Mouse (Mus musculus) spleen, adult 2 months (tissue): ENCODE results near the gene Ppp2r5b. TPM values are rescaled to one million over a fixed set of nuclear protein-coding genes. Genes with fewer than 3 reads are reported as not detected.

Experiments
- DNase-seq, 2 experiments: peaks; one replicate each; pipeline versions ENCODE4 v3.0.0 to v3.0.0-alpha.2; 2012 to 2021; ENCODE audit warnings: low spot score in 2 of 2, low read depth in 1 of 2
- H3K27ac ChIP-seq: fragments of 200-500 bp; 2 replicates; pipeline ENCODE4 v1.5.1; 2012; ENCODE audit warnings: low read length, inconsistent platforms; ENCODE audit not compliant: insufficient read depth
- H3K27me3 ChIP-seq: fragments of 200-500 bp; 2 replicates; pipeline ENCODE4 v1.6.1; 2012; ENCODE audit warnings: mild to moderate bottlenecking, moderate library complexity, low read length, inconsistent platforms; ENCODE audit not compliant: control insufficient read depth, insufficient read depth
- H3K36me3 ChIP-seq: fragments of 200-500 bp; 2 replicates; pipeline ENCODE4 v1.6.1; 2012; ENCODE audit warnings: mild to moderate bottlenecking, low read length, inconsistent platforms; ENCODE audit not compliant: control insufficient read depth, insufficient read depth
- H3K4me1 ChIP-seq: fragments of 200-500 bp; 2 replicates; pipeline ENCODE4 v1.6.1; 2011; ENCODE audit warnings: inconsistent platforms; ENCODE audit not compliant: control insufficient read depth, insufficient read depth, insufficient read length
- H3K4me3 ChIP-seq: fragments of 200-500 bp; 2 replicates; pipeline ENCODE4 v1.5.1; 2011; ENCODE audit warnings: mild to moderate bottlenecking, inconsistent platforms; ENCODE audit not compliant: insufficient read depth, insufficient read length; ENCODE audit errors: extremely low read depth
- CTCF ChIP-seq: fragments of 200-500 bp; IDR thresholded peaks from 2 replicates; pipeline ENCODE4 v1.5.1; 2011; ENCODE audit warnings: mild to moderate bottlenecking, inconsistent platforms; ENCODE audit not compliant: insufficient read depth, insufficient read length, insufficient replicate concordance; ENCODE audit errors: extremely low read depth
- POLR2A ChIP-seq: fragments of 200-500 bp; IDR thresholded peaks from 2 replicates; pipeline ENCODE4 v1.6.1; 2011; ENCODE audit warnings: low read depth, low read length, inconsistent platforms
- WGBS: fragments of 180-500 bp; shearing (Covaris S2); methylation state at CpG from one replicate; pipeline ENCODE4 v1.1.7; 2018; 5-methylcytosine and 5-hydroxymethylcytosine counted together
- polyA plus RNA-seq: library from polyadenylated mRNA; depleted of rRNA; stranded (reverse); fragments of >200 nt; gene quantifications from 2 replicates; pipeline ENCODE4 v1.2.3, GENCODE M21; 2012

Ppp2r5b gene
- polyA plus RNA-seq, 1 experiment, result 36.9 TPM

GRCm38 (mm10) chr19:6226763-6227162 is 8.9 kb downstream of the Ppp2r5b start:
- TF ChIP-seq POLR2A (no peak), CTCF (no peak)
- Histone ChIP-seq H3K4me1 (no peaks in the 10 kb centered on the region), H3K36me3 (peaks cover 16% of the 10 kb centered on the region), H3K4me3 (no peak overlapping the region), H3K27me3 (no peaks in the 10 kb centered on the region), H3K27ac (no peak overlapping the region)
- no peak for DNase-seq
- WGBS, result 93% methylated on average over 14 of the region's 14 CpGs

GRCm38 (mm10) chr19:6226135-6226534 is 9.5 kb downstream of the Ppp2r5b start, which contains the start of gene Gpha2:
Gpha2 (plus strand) TSS chr19:6226380.
- WGBS, result 68% methylated on average over 2 of the region's 2 CpGs
- DNase-seq, result no peak
- TF ChIP-seq CTCF (no peak), POLR2A (no peak)

DNA sequence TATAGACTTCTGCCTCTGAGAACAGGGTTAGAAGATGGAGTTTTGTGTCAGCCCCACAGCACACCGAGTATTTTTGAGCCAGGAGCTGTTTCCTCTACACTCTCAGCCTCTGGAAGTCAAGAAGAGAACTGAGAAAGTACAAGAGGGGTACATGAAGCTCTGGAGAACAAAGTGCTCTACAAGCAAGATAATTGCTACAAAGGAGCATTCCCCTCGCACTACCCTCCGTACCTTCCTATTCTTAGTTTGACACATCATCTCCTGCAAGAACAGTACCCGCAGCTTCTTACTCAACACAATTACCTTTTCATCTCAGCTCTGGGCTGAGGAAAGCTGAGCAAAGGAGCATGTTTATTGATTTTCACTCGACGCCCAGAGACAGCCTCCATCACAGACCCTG is 17.1 kb downstream of the Ppp2r5b start:
- H3K4me3 ChIP-seq, result no peak overlapping the region
- no peak overlapping the region for H3K27ac ChIP-seq
- no peaks in the 10 kb centered on the region for H3K36me3 ChIP-seq
- DNase-seq, result no peak
- TF ChIP-seq CTCF, result no peak
- WGBS, result 83% methylated on average over 6 of the region's 6 CpGs
- no peaks in the 10 kb centered on the region for H3K27me3 ChIP-seq
- H3K4me1 ChIP-seq, result no peaks in the 10 kb centered on the region

More at GRCm38 (mm10) chr19:6226135-6226534, 9.5 kb downstream of the Ppp2r5b start, which contains the start of gene Gpha2:
- Histone ChIP-seq H3K27me3 (no peaks in the 10 kb centered on the region), H3K27ac (no peak within 1 kb of the TSS), H3K4me3 (no peak within 1 kb of the TSS), H3K4me1 (no peaks in the 10 kb centered on the region), H3K36me3 (peaks cover 16% of the 10 kb centered on the region)

DNA sequence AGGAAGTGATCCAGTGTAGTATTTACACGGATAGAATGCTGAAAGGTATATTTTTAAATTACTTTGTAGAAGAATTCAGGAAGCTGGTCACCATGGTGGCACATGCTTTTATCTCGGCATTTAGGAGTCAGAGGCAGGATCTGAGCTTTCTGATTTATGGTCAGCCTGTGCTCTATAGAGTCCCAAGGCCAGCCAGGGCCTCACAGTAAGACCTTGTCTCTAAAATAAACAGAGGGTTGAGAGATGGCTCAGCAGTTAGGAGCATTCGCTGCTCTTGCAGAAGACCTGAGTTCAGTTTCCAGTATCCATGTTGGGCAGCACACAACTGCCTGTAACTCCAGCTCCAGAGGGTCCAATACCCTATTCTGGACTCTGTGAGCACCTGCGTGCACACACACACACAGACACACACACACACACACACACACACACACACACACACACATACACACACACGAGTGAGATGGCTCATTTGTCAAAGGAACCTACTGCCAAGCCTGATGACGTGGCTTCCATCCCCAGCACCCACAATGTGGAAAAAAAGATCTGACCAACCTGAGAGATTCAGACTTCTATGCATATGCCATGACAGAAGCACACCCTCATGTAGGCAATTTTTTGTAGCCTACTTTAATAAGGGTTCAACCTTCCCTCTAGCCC is 19.5 kb downstream of the Ppp2r5b start:
- no peak overlapping the region for H3K4me3 ChIP-seq
- no peaks in the 10 kb centered on the region for H3K36me3 ChIP-seq
- WGBS, result 75% methylated on average over 6 of the region's 6 CpGs
- TF ChIP-seq POLR2A (no peak), CTCF (no peak)
- no peaks in the 10 kb centered on the region for H3K27me3 ChIP-seq
- H3K4me1 ChIP-seq, result no peaks in the 10 kb centered on the region
- no peak overlapping the region for H3K27ac ChIP-seq
- no peak for DNase-seq

- TF ChIP-seq CTCF, result no peak
- no peak for TF ChIP-seq POLR2A
- WGBS, result 79% methylated on average over 5 of the region's 5 CpGs
- no peak for DNase-seq
- Histone ChIP-seq H3K4me3 (no peak overlapping the region), H3K27me3 (no peaks in the 10 kb centered on the region), H3K27ac (no peak overlapping the region), H3K4me1 (no peaks in the 10 kb centered on the region), H3K36me3 (no peaks in the 10 kb centered on the region)
Measured at GRCm38 (mm10) chr19:6206716-6207115, 29.0 kb downstream of the Ppp2r5b start.

- 82% methylated on average over 2 of the region's 2 CpGs for WGBS
- Histone ChIP-seq H3K4me1 (no peaks in the 10 kb centered on the region), H3K36me3 (no peaks in the 10 kb centered on the region), H3K27ac (no peak overlapping the region), H3K27me3 (no peaks in the 10 kb centered on the region), H3K4me3 (no peak overlapping the region)
- DNase-seq, result no peak
- no peak for TF ChIP-seq POLR2A
- no peak for TF ChIP-seq CTCF
Measured at GRCm38 (mm10) chr19:6204265-6204664, 31.4 kb downstream of the Ppp2r5b start.

- H3K4me3 ChIP-seq, result no peak within 1 kb of the TSS
- TF ChIP-seq CTCF, result no peak
- TF ChIP-seq POLR2A, result no peak
- H3K4me1 ChIP-seq, result no peaks in the 10 kb centered on the region
- no peaks in the 10 kb centered on the region for H3K36me3 ChIP-seq
- DNase-seq, result no peak
- no peak within 1 kb of the TSS for H3K27ac ChIP-seq
- no peaks in the 10 kb centered on the region for H3K27me3 ChIP-seq
- WGBS, result 89% methylated on average over 23 of the region's 23 CpGs
Measured at GRCm38 (mm10) chr19:6184131-6184530, 51.5 kb downstream of the Ppp2r5b start, which contains the start of gene Majin. Majin (plus strand) TSS chr19:6184388.
